Mouse (Mus musculus) embryonic fibroblast, embryonic 13.5 days (primary cell): ENCODE data around the gene Sypl. TPM values are rescaled to one million over a fixed set of nuclear protein-coding genes. Genes with fewer than 3 reads are reported as not detected.

Experiments
- H3K27ac ChIP-seq: 2 replicates; pipeline ENCODE4 v1.5.1; 2012; ENCODE audit warnings: low read length, control low read depth, inconsistent platforms; ENCODE audit not compliant: insufficient read depth
- H3K4me1 ChIP-seq: 2 replicates; pipeline ENCODE4 v1.6.1; 2011; ENCODE audit warnings: low read length; ENCODE audit not compliant: control insufficient read depth, insufficient read depth
- H3K4me3 ChIP-seq: 2 replicates; pipeline ENCODE4 v1.5.1; 2011; ENCODE audit warnings: mild to moderate bottlenecking, control low read depth, low read length; ENCODE audit not compliant: insufficient read depth
- CTCF ChIP-seq: IDR thresholded peaks from 2 replicates; pipeline ENCODE4 v1.5.1; 2011; ENCODE audit warnings: mild to moderate bottlenecking, control low read depth, low read length, moderate library complexity, borderline replicate concordance; ENCODE audit not compliant: insufficient read depth
- POLR2A ChIP-seq: IDR thresholded peaks from 2 replicates; pipeline ENCODE4 v1.6.1; 2011; ENCODE audit warnings: low read depth, mild to moderate bottlenecking, control low read depth, low read length, moderate library complexity
- polyA plus RNA-seq: library from polyadenylated mRNA; stranded (reverse); fragments of >200 nt; gene quantifications from 2 replicates; pipeline ENCODE4 v1.2.4, GENCODE M21; 2011; ENCODE audit warnings: low read depth; ENCODE audit not compliant: missing spikeins, insufficient read length

Sypl gene
- polyA plus RNA-seq, 1 experiment: 125 TPM

DNA sequence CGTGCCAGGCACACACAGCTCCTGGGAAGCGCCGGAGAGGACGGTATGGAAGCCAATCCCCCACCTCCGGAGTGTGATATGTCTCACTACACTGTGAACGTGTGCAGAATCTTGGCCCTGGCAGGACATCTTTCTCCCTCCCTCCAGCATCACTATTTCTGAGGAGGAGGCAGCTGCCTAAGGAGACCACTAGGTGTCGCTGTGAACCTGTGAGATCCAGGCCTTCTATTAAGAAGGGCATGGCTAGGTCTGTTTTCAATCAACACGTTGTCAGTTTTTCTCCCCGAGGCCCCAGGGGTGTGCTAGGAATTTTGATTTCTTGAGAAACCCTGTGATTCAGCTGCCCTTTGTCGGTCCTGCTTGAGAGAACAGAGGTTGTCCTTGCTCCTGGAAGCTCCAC, 73.4 kb downstream of the Sypl start:
- Histone ChIP-seq H3K27ac (peak overlapping the region; percentile 6; the same call in 1 of the 2 replicates), H3K4me1 (peaks cover 3% of the 10 kb centered on the region; the same call in 1 of the 2 replicates), H3K4me3 (no peak overlapping the region)
- TF ChIP-seq CTCF (peak; percentile 83), POLR2A (no peak)

GRCm38 (mm10) chr12:33028109-33028691, 74.5 kb downstream of the Sypl start:
- no peak overlapping the region for H3K4me3 ChIP-seq
- no peak overlapping the region for H3K27ac ChIP-seq
- H3K4me1 ChIP-seq: peaks cover 3% of the 10 kb centered on the region; the same call in 1 of the 2 replicates
- no peak for TF ChIP-seq CTCF
- no peak for TF ChIP-seq POLR2A

- H3K27ac ChIP-seq: no peak overlapping the region
- no peak for TF ChIP-seq CTCF
Observed at GRCm38 (mm10) chr12:33028708-33029107, 75.0 kb downstream of the Sypl start.

More at GRCm38 (mm10) chr12:33028708-33029107, 75.0 kb downstream of the Sypl start:
- Histone ChIP-seq H3K4me3 (no peak overlapping the region), H3K4me1 (peaks cover 3% of the 10 kb centered on the region; the same call in 1 of the 2 replicates)

Other genes with a start within 250 kb of the Sypl start
- 25.4 and 40.6 TPM in 2 replicates for gene Nampt, start 134.3 kb upstream of the Sypl start, polyA plus RNA-seq
- not detected in 2 replicates for gene Cdhr3, start 139.0 kb downstream of the Sypl start, polyA plus RNA-seq
- 19.5 and 21.0 TPM in 2 replicates for gene Atxn7l1, start 193.8 kb downstream of the Sypl start, polyA plus RNA-seq